Mouse (Mus musculus) kidney, embryonic 15.5 days (tissue): ENCODE data around the gene Sox6. TPM values are rescaled to one million over a fixed set of nuclear protein-coding genes. Genes with fewer than 3 reads are reported as not detected.
A peak's percentile ranks its signal among the peaks of the same experiment; 100 is the strongest.
"Not testable (repeated sequence)": the region's sequence is repeated elsewhere in the genome, so short reads cannot be mapped to it uniquely, and the experiment has no call there.

Experiments
- ATAC-seq: fragments of 200-750 bp; cut with Nextera tagmentation; replicated peaks from 2 replicates; pipeline ENCODE4 v1.8.0; 2017; ENCODE audit warnings: moderate TSS enrichment; ENCODE audit not compliant: low FRiP score
- H3K27ac ChIP-seq: fragments of 300-500 bp; sonication (generic); 2 replicates; pipeline ENCODE4 v1.5.1; 2015; ENCODE audit warnings: mild to moderate bottlenecking, inconsistent platforms
- H3K27me3 ChIP-seq: fragments of 300-500 bp; sonication (generic); 2 replicates; pipeline ENCODE4 v1.6.1; 2015; ENCODE audit warnings: inconsistent platforms
- H3K36me3 ChIP-seq: fragments of 300-500 bp; sonication (generic); 2 replicates; pipeline ENCODE4 v1.6.1; 2015; ENCODE audit warnings: inconsistent platforms
- H3K4me1 ChIP-seq: fragments of 300-500 bp; sonication (generic); 2 replicates; pipeline ENCODE4 v1.6.1; 2015; ENCODE audit warnings: inconsistent platforms
- H3K4me2 ChIP-seq: fragments of 300-500 bp; sonication (generic); 2 replicates; pipeline ENCODE4 v1.6.1; 2015; ENCODE audit warnings: moderate library complexity, mild to moderate bottlenecking, inconsistent platforms
- H3K4me3 ChIP-seq: fragments of 300-500 bp; sonication (generic); replicated peaks from 2 replicates; pipeline ENCODE4 v1.5.1; 2015; ENCODE audit warnings: mild to moderate bottlenecking, inconsistent platforms
- H3K9ac ChIP-seq: fragments of 300-500 bp; sonication (generic); 2 replicates; pipeline ENCODE4 v1.6.1; 2015; ENCODE audit warnings: mild to moderate bottlenecking, inconsistent platforms
- H3K9me3 ChIP-seq: fragments of 300-500 bp; sonication (generic); replicated peaks from 2 replicates; pipeline ENCODE4 v1.6.1; 2016; ENCODE audit warnings: inconsistent platforms
- WGBS: fragments of 180-500 bp; shearing (Covaris S2); methylation state at CpG from one replicate; pipeline ENCODE4 v1.1.7; 2015; ENCODE audit warnings: mixed read lengths; 5-methylcytosine and 5-hydroxymethylcytosine counted together
- polyA plus RNA-seq: library from polyadenylated mRNA; unstranded; fragments of >200 nt; fragmentation: Nextera tagmentation; extraction: Ambion mirVana; gene quantifications from 2 replicates; pipeline ENCODE4 v1.2.1, GENCODE M21; 2015

Sox6 gene
- polyA plus RNA-seq, 1 experiment from 2014 or later: 20.2 TPM

DNA sequence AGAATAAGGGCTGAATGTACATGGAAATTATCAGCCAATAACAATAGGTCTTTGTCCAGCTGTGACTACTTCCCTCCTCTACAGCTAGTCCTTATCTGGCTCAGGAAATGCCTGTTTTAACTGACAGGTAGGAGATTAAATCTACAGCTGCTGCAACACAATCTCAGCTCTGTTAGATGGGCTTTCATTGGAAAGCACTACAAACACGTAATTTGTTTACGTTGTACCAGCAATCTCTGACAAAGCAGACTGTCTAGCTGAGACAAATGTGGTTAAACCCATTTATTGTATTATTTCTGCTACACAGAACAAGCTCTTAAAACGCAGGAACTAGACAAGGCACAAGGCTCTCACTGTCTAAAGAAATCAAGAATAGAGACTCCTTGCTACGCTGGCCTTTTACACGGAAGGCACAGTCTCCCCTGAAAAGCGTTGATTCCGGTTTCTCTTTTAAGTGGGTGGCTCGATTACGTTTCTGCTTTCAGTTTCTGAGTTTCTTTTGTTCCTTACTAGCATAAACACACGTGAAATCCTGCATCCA, 422.8 kb downstream of the Sox6 start:
- Histone ChIP-seq H3K9ac (no peak overlapping the region), H3K4me3 (peak overlapping the region; percentile 12; the same call in 1 of the 2 replicates), H3K4me1 (0 out of 2 replicates have a peak, but pooled peaks cover 2% of the 10 kb centered on the region), H3K4me2 (peak overlapping the region; percentile 17; the same call in 1 of the 2 replicates), H3K27me3 (no peaks in the 10 kb centered on the region), H3K9me3 (no peaks in the 10 kb centered on the region), H3K27ac (peak overlapping the region; percentile 45; the same call in 1 of the 2 replicates), H3K36me3 (no peaks in the 10 kb centered on the region)
- WGBS: 41% methylated on average over 10 of the region's 10 CpGs
- ATAC-seq: no peak

DNA sequence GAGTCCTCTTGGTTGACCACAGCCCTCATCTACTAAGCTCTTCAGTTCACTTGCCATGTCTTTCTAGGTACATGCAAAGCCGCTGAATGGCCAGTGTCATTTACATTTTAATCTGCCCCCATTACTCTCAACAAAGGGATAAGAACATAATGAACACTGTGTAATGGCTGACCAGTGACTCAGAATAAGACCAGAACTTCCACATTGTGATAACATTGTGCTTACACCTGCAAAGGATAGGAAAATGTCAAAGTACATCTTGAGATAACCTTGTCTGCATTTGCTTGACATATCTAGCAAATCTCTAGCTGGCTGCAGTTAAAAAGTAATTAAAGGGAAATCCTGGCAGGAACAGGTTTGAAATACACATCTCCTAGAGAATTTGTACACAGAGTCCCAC, 431.1 kb downstream of the Sox6 start:
- Histone ChIP-seq H3K9me3 (no peaks in the 10 kb centered on the region), H3K4me2 (no peak overlapping the region), H3K4me3 (no peak overlapping the region), H3K27me3 (no peaks in the 10 kb centered on the region), H3K36me3 (no peaks in the 10 kb centered on the region), H3K4me1 (no peaks in the 10 kb centered on the region), H3K9ac (no peak overlapping the region), H3K27ac (no peak overlapping the region)
- ATAC-seq: no peak
- WGBS: 88% methylated on average over 1 of the region's 1 CpGs

DNA sequence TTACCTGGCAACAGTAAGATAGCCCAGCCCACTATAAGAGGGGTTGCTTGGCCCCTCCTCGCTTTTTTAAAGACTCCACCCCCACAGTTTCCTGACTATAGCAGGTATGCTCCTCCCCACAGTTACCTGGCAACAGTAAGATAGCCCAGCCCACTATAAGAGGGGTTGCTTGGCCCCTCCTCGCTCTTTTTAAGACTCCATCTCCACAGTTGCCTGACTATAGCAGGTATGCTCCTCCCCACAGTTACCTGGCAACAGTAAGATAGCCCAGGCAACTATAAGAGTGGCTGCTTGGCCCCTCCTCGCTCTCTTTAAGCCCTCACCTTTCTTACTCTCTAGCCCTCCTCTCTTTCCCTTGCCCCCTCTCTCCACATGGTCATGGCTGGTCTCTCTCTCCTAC, 432.5 kb downstream of the Sox6 start:
- not testable (repeated sequence) for H3K9me3 ChIP-seq, H3K27ac ChIP-seq, H3K4me1 ChIP-seq, ATAC-seq, H3K36me3 ChIP-seq, H3K4me2 ChIP-seq, H3K27me3 ChIP-seq, H3K9ac ChIP-seq, H3K4me3 ChIP-seq
- WGBS: 78% methylated on average over 3 of the region's 3 CpGs

DNA sequence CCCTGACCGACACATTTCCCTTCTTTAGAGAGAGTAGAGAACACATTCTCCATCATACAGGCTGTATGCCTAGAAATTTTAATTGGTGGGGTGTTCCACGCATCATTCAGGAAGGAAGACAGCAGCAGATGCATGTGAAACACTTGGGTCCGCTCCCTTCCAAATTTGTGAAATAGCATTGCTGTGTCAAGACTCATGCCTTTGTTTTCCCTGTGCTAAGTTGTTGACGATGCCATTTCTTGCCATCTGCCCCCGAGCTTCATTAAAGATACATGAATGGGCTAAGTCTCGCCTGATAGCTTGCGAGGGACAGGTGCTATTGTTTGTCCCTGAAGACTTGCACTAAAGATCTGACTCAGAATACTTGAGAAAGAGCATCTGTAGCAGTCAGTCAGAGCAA, 433.7 kb downstream of the Sox6 start:
- 71% methylated on average over 7 of the region's 7 CpGs for WGBS
- H3K4me3 ChIP-seq: no peak overlapping the region
- no peak for ATAC-seq

DNA sequence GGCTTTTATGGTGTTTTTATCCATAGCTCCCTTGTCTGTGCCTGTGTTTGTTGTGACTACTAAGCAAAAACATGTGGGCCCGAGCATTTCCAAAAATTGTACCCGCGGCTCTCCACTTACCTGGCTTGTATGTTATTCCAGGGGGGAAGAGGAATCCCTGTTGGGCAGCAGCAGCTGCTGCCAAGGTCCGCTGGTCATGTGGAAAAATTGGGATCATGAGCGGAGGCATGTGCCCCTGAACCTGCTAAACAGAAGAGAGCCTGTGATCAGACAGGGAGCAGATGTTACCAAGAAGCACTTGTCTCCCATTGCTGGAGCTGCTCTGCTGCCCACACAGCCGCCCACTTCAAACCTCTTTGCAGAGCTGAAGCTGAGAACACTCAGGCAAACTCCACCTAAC, 441.2 kb downstream of the Sox6 start:
- WGBS: 39% methylated on average over 6 of the region's 6 CpGs
- Histone ChIP-seq H3K4me1 (peaks cover 10% of the 10 kb centered on the region), H3K4me3 (no peak overlapping the region), H3K9ac (no peak overlapping the region), H3K9me3 (no peaks in the 10 kb centered on the region), H3K4me2 (no peak overlapping the region), H3K27ac (0 out of 2 replicates have a peak overlapping the region, but pooled peaks have one; percentile 45), H3K27me3 (no peaks in the 10 kb centered on the region), H3K36me3 (no peaks in the 10 kb centered on the region)
- ATAC-seq: peak; percentile 73

More for the DNA sequence above, 433.7 kb downstream of the Sox6 start:
- no peak overlapping the region for H3K9ac ChIP-seq
- H3K9me3 ChIP-seq: no peaks in the 10 kb centered on the region
- no peak overlapping the region for H3K4me2 ChIP-seq
- no peak overlapping the region for H3K27ac ChIP-seq
- no peaks in the 10 kb centered on the region for H3K4me1 ChIP-seq
- no peaks in the 10 kb centered on the region for H3K27me3 ChIP-seq
- H3K36me3 ChIP-seq: no peaks in the 10 kb centered on the region

DNA sequence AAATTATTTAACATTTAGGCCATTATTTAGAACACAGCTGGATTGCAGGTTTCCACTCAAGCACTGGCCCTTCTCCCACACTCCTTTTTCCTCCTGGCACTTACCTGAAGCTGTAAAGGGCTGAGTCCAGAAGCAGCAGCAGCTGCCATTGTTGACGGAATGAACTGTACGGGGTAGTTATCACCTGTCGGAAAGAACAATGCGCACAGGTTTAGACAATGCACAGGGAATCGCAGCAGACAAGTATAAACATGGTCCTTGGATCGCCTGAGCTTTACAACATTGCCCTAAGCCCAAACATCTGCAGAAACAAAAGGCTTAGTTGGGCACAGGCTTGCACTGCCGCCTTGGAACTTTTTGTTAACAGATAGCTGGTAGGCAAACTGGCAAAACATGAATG, 458.1 kb downstream of the Sox6 start:
- ATAC-seq: no peak

DNA sequence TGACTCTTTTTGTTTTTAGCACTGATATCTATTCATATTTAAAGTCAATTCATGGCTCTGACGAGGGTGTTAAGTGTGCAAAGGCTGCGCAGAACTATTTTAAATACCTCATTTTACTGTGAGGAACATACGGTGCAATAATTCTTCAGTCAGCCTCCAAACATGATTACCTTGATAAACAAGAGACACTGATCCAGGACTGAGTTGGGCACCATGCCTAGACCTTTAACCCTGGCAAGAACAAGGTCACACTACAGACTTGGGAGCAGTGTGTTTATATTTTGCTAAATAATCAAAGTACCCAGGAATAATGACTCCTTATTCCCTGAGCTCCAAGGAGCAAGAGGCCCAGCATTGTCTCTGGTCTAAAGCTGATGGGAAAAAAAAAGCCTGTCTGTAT, 458.8 kb downstream of the Sox6 start:
- H3K27me3 ChIP-seq: no peaks in the 10 kb centered on the region
- H3K4me3 ChIP-seq: no peak overlapping the region
- no peak overlapping the region for H3K27ac ChIP-seq
- no peak for ATAC-seq
- H3K36me3 ChIP-seq: no peaks in the 10 kb centered on the region
- H3K9me3 ChIP-seq: no peaks in the 10 kb centered on the region
- 82% methylated on average over 3 of the region's 3 CpGs for WGBS
- no peaks in the 10 kb centered on the region for H3K4me1 ChIP-seq
- no peak overlapping the region for H3K9ac ChIP-seq
- no peak overlapping the region for H3K4me2 ChIP-seq

More for the DNA sequence above, 458.1 kb downstream of the Sox6 start:
- Histone ChIP-seq H3K9me3 (no peaks in the 10 kb centered on the region), H3K27me3 (no peaks in the 10 kb centered on the region), H3K4me3 (no peak overlapping the region), H3K9ac (no peak overlapping the region), H3K27ac (no peak overlapping the region), H3K4me2 (no peak overlapping the region), H3K4me1 (no peaks in the 10 kb centered on the region), H3K36me3 (no peaks in the 10 kb centered on the region)
- 85% methylated on average over 7 of the region's 7 CpGs for WGBS

DNA sequence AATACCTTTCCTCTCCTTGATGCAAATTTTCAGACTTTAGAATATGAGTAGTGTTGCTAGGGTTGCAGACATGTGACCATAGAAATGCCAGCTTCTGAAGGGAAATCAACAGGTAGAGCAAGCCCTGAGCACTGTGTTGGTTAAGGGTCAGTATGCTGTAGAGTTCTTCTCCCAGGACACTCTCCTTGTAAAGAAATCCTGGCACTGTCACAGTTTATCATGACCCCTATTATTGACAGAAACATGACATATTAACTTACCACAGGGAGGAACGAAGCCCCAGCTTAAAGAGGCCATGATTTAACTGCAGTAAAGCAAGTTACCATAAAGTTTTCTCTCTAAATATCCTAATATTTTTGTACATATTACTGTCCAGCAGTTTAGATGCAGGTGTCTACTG, 462.2 kb downstream of the Sox6 start:
- no peak for ATAC-seq
- 67% methylated on average over 1 of the region's 1 CpGs for WGBS
- Histone ChIP-seq H3K9me3 (no peaks in the 10 kb centered on the region), H3K27ac (no peak overlapping the region), H3K9ac (no peak overlapping the region), H3K4me1 (no peaks in the 10 kb centered on the region), H3K4me3 (no peak overlapping the region), H3K4me2 (no peak overlapping the region), H3K27me3 (peaks cover 4% of the 10 kb centered on the region; the same call in 1 of the 2 replicates), H3K36me3 (no peaks in the 10 kb centered on the region)

DNA sequence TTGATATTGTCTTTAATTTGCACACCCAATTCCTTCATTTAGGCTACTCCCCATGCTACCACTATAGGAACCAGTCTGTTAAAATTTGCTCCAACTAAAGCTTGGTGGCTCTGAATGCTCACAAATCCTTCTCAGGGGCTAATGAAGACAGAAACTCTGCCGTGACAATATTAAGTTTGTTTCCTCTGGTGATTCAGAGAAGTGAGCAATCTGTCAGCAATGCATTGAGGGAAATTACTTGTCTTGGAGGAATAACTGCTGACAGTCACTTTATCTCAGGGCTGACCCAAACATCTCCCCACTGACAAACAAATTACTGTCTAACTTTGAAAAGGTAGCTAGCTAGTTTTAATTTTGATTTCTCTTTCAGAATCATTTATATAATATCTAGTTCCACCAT, 463.8 kb downstream of the Sox6 start:
- 36% methylated on average over 1 of the region's 1 CpGs for WGBS
- Histone ChIP-seq H3K27me3 (peaks cover 9% of the 10 kb centered on the region; the same call in 1 of the 2 replicates), H3K9me3 (no peaks in the 10 kb centered on the region), H3K4me1 (no peaks in the 10 kb centered on the region), H3K4me2 (no peak overlapping the region), H3K36me3 (no peaks in the 10 kb centered on the region), H3K27ac (no peak overlapping the region), H3K4me3 (no peak overlapping the region), H3K9ac (no peak overlapping the region)
- no peak for ATAC-seq

DNA sequence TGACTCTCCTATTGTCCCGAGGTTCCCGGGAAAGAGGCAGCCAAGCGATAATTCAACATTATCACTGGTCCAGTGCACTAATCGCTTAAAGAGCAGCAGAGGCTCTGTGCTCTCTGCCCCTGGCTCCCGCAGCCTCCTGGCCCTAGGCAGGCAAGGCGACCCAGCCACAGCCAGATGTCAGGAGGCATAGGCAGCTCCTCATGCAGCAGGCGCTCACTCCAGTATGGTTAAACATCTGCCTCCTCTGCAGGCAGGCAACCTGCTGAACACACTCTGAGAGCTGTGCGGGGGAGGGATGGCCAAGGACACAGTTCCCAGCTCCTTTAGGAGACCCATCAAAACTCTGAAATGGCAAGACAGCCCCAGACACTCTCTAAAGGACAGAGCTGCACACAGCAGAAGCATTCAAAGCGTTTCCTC, 469.8 kb downstream of the Sox6 start:
- Histone ChIP-seq H3K9ac (no peak overlapping the region), H3K4me1 (peaks cover 8% of the 10 kb centered on the region), H3K27ac (no peak overlapping the region), H3K4me2 (peak overlapping the region; percentile 45), H3K27me3 (peaks cover 13% of the 10 kb centered on the region; the same call in 1 of the 2 replicates), H3K9me3 (no peaks in the 10 kb centered on the region), H3K36me3 (no peaks in the 10 kb centered on the region), H3K4me3 (no peak overlapping the region)
- WGBS: 18% methylated on average over 9 of the region's 9 CpGs
- ATAC-seq: peak; percentile 89

DNA sequence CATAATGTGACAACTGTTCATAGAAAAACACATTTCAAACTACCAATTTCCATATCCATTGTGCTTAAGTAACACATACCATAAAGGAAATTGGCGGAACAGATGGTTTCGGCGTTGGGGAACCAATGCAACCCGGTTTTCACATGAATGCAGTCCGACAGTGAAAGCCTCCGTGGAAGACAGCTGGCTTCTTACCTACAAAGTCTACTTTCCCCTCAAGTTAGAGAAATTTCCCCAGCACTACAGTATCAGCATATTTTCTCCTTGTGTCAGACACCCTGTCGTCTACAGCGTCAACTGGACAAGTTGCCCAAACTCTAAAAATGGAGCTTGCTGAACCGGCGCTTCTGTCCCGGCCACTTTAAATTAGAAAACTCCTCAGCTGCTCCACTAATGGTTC, 470.3 kb downstream of the Sox6 start:
- H3K4me3 ChIP-seq: no peak overlapping the region
- H3K9me3 ChIP-seq: no peaks in the 10 kb centered on the region
- H3K4me1 ChIP-seq: peaks cover 8% of the 10 kb centered on the region
- 65% methylated on average over 11 of the region's 11 CpGs for WGBS
- no peaks in the 10 kb centered on the region for H3K36me3 ChIP-seq
- H3K4me2 ChIP-seq: peak overlapping the region; percentile 45; the same call in 1 of the 2 replicates
- H3K27me3 ChIP-seq: peaks cover 13% of the 10 kb centered on the region; the same call in 1 of the 2 replicates
- no peak overlapping the region for H3K9ac ChIP-seq
- 0 out of 2 replicates have a peak, but pooled peaks have one; percentile 9 for ATAC-seq
- no peak overlapping the region for H3K27ac ChIP-seq

DNA sequence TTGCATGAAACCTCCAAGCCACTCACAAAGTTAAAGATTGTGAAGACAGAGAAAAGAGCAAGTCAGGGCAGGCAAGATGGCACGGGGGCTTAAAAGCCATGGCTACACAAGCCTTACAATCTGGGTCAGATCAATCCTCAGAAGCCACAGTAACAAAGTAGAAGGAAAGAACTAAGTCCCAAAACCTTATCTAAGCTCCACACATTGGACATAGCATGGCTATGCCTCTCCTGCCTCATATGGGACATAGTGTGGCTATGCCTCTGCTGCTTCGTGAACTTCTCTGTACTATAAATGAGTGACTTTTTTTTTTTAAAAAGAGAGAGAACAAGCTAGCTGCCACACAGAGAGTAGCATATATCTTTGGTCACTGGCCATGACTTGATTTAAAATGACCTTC, 471.8 kb downstream of the Sox6 start:
- Histone ChIP-seq H3K36me3 (no peaks in the 10 kb centered on the region), H3K9ac (no peak overlapping the region), H3K9me3 (no peaks in the 10 kb centered on the region), H3K4me1 (peaks cover 8% of the 10 kb centered on the region), H3K27ac (no peak overlapping the region), H3K4me3 (no peak overlapping the region), H3K4me2 (no peak overlapping the region), H3K27me3 (peaks cover 13% of the 10 kb centered on the region; the same call in 1 of the 2 replicates)
- ATAC-seq: no peak
- 88% methylated on average over 2 of the region's 2 CpGs for WGBS

DNA sequence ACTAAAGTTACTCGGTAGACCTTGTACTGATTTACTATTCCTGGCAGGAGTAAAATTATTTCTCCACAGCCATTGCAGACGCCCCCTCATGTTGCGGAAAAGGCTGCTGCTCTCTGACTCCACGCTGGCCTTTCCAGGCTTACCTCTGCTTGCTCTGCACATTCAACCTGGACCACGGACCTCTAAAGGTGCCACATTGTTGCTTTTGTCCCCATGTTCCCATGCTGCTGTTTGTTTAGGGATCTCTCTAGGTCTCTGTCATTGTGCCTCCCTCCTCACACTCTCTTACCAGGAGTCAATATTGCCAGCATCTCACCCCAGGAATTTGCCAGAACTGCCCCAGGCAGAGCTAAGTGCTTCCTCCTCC, 473.6 kb downstream of the Sox6 start:
- no peaks in the 10 kb centered on the region for H3K9me3 ChIP-seq
- peaks cover 8% of the 10 kb centered on the region for H3K4me1 ChIP-seq
- no peak overlapping the region for H3K9ac ChIP-seq
- peaks cover 8% of the 10 kb centered on the region; the same call in 1 of the 2 replicates for H3K27me3 ChIP-seq
- no peak for ATAC-seq
- WGBS: 48% methylated on average over 5 of the region's 5 CpGs
- no peaks in the 10 kb centered on the region for H3K36me3 ChIP-seq
- no peak overlapping the region for H3K4me2 ChIP-seq
- no peak overlapping the region for H3K27ac ChIP-seq
- H3K4me3 ChIP-seq: no peak overlapping the region
